Mouse (Mus musculus) MN1 (cell line): Measurements from ENCODE around the gene Hddc3.

Source experiments
- DNase-seq: peaks from one replicate; pipeline ENCODE4 v3.0.0-alpha.2; 2016; ENCODE audit warnings: low spot score

The Hddc3 gene

GRCm38 (mm10) chr7:80334848-80335247 is 8.1 kb upstream of the Hddc3 start:
- DNase-seq: no peak

- DNase-seq: no peak
Measured at GRCm38 (mm10) chr7:80336932-80337331, 6.0 kb upstream of the Hddc3 start.

- peak; percentile 43 for DNase-seq
Measured at GRCm38 (mm10) chr7:80339371-80339770, 3.5 kb upstream of the Hddc3 start.

GRCm38 (mm10) chr7:80339793-80340628 is 2.9 kb upstream of the Hddc3 start:
- DNase-seq: peak; percentile 98

GRCm38 (mm10) chr7:80340793-80341192 is 2.1 kb upstream of the Hddc3 start, which contains the start of gene Unc45a:
TSS of gene Unc45a (minus strand) at chr7:80341005.
- DNase-seq: peak; percentile 86

GRCm38 (mm10) chr7:80341793-80342192 is 1.1 kb upstream of the Hddc3 start:
- peak; percentile 66 for DNase-seq

- DNase-seq: no peak
Measured at GRCm38 (mm10) chr7:80343270-80344018, 540 bp downstream of the Hddc3 start.

- no peak for DNase-seq
Measured at GRCm38 (mm10) chr7:80346173-80346572, 3.3 kb downstream of the Hddc3 start.

- DNase-seq: no peak
Measured at GRCm38 (mm10) chr7:80346830-80347229, 3.9 kb downstream of the Hddc3 start.

GRCm38 (mm10) chr7:80347670-80348586 is 5.0 kb downstream of the Hddc3 start:
- DNase-seq: no peak

GRCm38 (mm10) chr7:80350808-80351207 is 7.9 kb downstream of the Hddc3 start:
- DNase-seq: no peak

- DNase-seq: no peak
Measured at GRCm38 (mm10) chr7:80352920-80353319, 10.0 kb downstream of the Hddc3 start.

GRCm38 (mm10) chr7:80356351-80356750 is 13.4 kb downstream of the Hddc3 start:
- DNase-seq: no peak

- DNase-seq: peak; percentile 80
Measured at GRCm38 (mm10) chr7:80357156-80357555, 14.3 kb downstream of the Hddc3 start.

GRCm38 (mm10) chr7:80358039-80358438 is 15.1 kb downstream of the Hddc3 start:
- peak; percentile 36 for DNase-seq

GRCm38 (mm10) chr7:80360435-80360834 is 17.5 kb downstream of the Hddc3 start:
- DNase-seq: no peak

- DNase-seq: no peak
Measured at GRCm38 (mm10) chr7:80365759-80366158, 22.9 kb downstream of the Hddc3 start.

- no peak for DNase-seq
Measured at GRCm38 (mm10) chr7:80367232-80367631, 24.3 kb downstream of the Hddc3 start.

GRCm38 (mm10) chr7:80368009-80368408 is 25.1 kb downstream of the Hddc3 start:
- DNase-seq: no peak

GRCm38 (mm10) chr7:80368635-80369421 is 25.9 kb downstream of the Hddc3 start:
- no peak for DNase-seq

- no peak for DNase-seq
Measured at GRCm38 (mm10) chr7:80369461-80369860, 26.6 kb downstream of the Hddc3 start.
